Mouse (Mus musculus) kidney, embryonic 15.5 days (tissue): Measurements from ENCODE around the gene Fam98c. TPM values are rescaled to one million over a fixed set of nuclear protein-coding genes. Genes with fewer than 3 reads are reported as not detected.
"Not testable (repeated sequence)": the region's sequence is repeated elsewhere in the genome, so short reads cannot be mapped to it uniquely, and the experiment has no call there.

Experiments used
- ATAC-seq: fragments of 200-750 bp; cut with Nextera tagmentation; replicated peaks from 2 replicates; pipeline ENCODE4 v1.8.0; 2017; ENCODE audit warnings: moderate TSS enrichment; ENCODE audit not compliant: low FRiP score
- H3K27ac ChIP-seq: fragments of 300-500 bp; sonication (generic); 2 replicates; pipeline ENCODE4 v1.5.1; 2015; ENCODE audit warnings: mild to moderate bottlenecking, inconsistent platforms
- H3K27me3 ChIP-seq: fragments of 300-500 bp; sonication (generic); 2 replicates; pipeline ENCODE4 v1.6.1; 2015; ENCODE audit warnings: inconsistent platforms
- H3K36me3 ChIP-seq: fragments of 300-500 bp; sonication (generic); 2 replicates; pipeline ENCODE4 v1.6.1; 2015; ENCODE audit warnings: inconsistent platforms
- H3K4me1 ChIP-seq: fragments of 300-500 bp; sonication (generic); 2 replicates; pipeline ENCODE4 v1.6.1; 2015; ENCODE audit warnings: inconsistent platforms
- H3K4me2 ChIP-seq: fragments of 300-500 bp; sonication (generic); 2 replicates; pipeline ENCODE4 v1.6.1; 2015; ENCODE audit warnings: moderate library complexity, mild to moderate bottlenecking, inconsistent platforms
- H3K4me3 ChIP-seq: fragments of 300-500 bp; sonication (generic); replicated peaks from 2 replicates; pipeline ENCODE4 v1.5.1; 2015; ENCODE audit warnings: mild to moderate bottlenecking, inconsistent platforms
- H3K9ac ChIP-seq: fragments of 300-500 bp; sonication (generic); 2 replicates; pipeline ENCODE4 v1.6.1; 2015; ENCODE audit warnings: mild to moderate bottlenecking, inconsistent platforms
- H3K9me3 ChIP-seq: fragments of 300-500 bp; sonication (generic); replicated peaks from 2 replicates; pipeline ENCODE4 v1.6.1; 2016; ENCODE audit warnings: inconsistent platforms
- WGBS: fragments of 180-500 bp; shearing (Covaris S2); methylation state at CpG from one replicate; pipeline ENCODE4 v1.1.7; 2015; ENCODE audit warnings: mixed read lengths; 5-methylcytosine and 5-hydroxymethylcytosine counted together
- polyA plus RNA-seq: library from polyadenylated mRNA; unstranded; fragments of >200 nt; fragmentation: Nextera tagmentation; extraction: Ambion mirVana; gene quantifications from 2 replicates; pipeline ENCODE4 v1.2.1, GENCODE M21; 2015

The Fam98c gene
- 19.4 and 21.4 TPM in 2 replicates for polyA plus RNA-seq

- H3K4me3 ChIP-seq, result peak within 1 kb of the TSS; percentile 94
- H3K36me3 ChIP-seq, result peaks cover 11% of the 10 kb centered on the region
- 0 out of 2 replicates have a peak, but pooled peaks cover 4% of the 10 kb centered on the region for H3K9me3 ChIP-seq
- WGBS, result 3% methylated on average over 68 of the region's 68 CpGs
- H3K9ac ChIP-seq, result peak within 1 kb of the TSS; percentile 78
- peak; percentile 72 for ATAC-seq
- peaks cover 30% of the 10 kb centered on the region for H3K27me3 ChIP-seq
- peak within 1 kb of the TSS; percentile 94 for H3K27ac ChIP-seq
- peaks cover 15% of the 10 kb centered on the region for H3K4me1 ChIP-seq
- peak within 1 kb of the TSS; percentile 99 for H3K4me2 ChIP-seq
These were observed at the start of gene Fam98c for GRCm38 (mm10) chr7:29155838-29156782. TSS of gene Fam98c (minus strand) at chr7:29156234.

GRCm38 (mm10) chr7:29202577-29202976 lies 46.5 kb upstream of the Fam98c start:
- Histone ChIP-seq H3K4me1 (no peaks in the 10 kb centered on the region), H3K27me3 (no peaks in the 10 kb centered on the region), H3K9ac (no peak overlapping the region), H3K36me3 (no peaks in the 10 kb centered on the region), H3K4me2 (no peak overlapping the region), H3K27ac (no peak overlapping the region), H3K4me3 (no peak overlapping the region), H3K9me3 (no peaks in the 10 kb centered on the region)
- ATAC-seq, result no peak
- WGBS, result 86% methylated on average over 6 of the region's 6 CpGs

- not testable (repeated sequence) for H3K27me3 ChIP-seq, H3K27ac ChIP-seq, H3K4me1 ChIP-seq, H3K4me2 ChIP-seq, H3K4me3 ChIP-seq, H3K9me3 ChIP-seq, ATAC-seq, H3K9ac ChIP-seq, H3K36me3 ChIP-seq
- 96% methylated on average over 1 of the region's 1 CpGs for WGBS
These were observed 38.2 kb upstream of the Fam98c start for GRCm38 (mm10) chr7:29194230-29194629.

GRCm38 (mm10) chr7:29181323-29181722 lies 25.3 kb upstream of the Fam98c start:
- H3K27ac ChIP-seq, H3K4me3 ChIP-seq, H3K4me2 ChIP-seq, H3K9me3 ChIP-seq, H3K9ac ChIP-seq, ATAC-seq, H3K27me3 ChIP-seq: not testable (repeated sequence)
- Histone ChIP-seq H3K36me3 (peaks cover 14% of the 10 kb centered on the region), H3K4me1 (peaks cover 18% of the 10 kb centered on the region)
- 95% methylated on average over 4 of the region's 4 CpGs for WGBS

- Histone ChIP-seq H3K4me3 (peak overlapping the region; percentile 78), H3K9ac (no peak overlapping the region), H3K9me3 (no peaks in the 10 kb centered on the region), H3K4me1 (peaks cover 18% of the 10 kb centered on the region), H3K27ac (peak overlapping the region; percentile 41; the same call in 1 of the 2 replicates), H3K27me3 (no peaks in the 10 kb centered on the region), H3K36me3 (peaks cover 18% of the 10 kb centered on the region), H3K4me2 (peak overlapping the region; percentile 80)
- WGBS, result 44% methylated on average over 5 of the region's 5 CpGs
- ATAC-seq, result peak; percentile 20; the same call in 1 of the 2 replicates
These were observed 24.8 kb upstream of the Fam98c start for GRCm38 (mm10) chr7:29180854-29181236.

- peak; percentile 97 for ATAC-seq
- peaks cover 24% of the 10 kb centered on the region for H3K36me3 ChIP-seq
- H3K9me3 ChIP-seq, result no peaks in the 10 kb centered on the region
- peak within 1 kb of the TSS; percentile 78 for H3K4me3 ChIP-seq
- H3K27me3 ChIP-seq, result no peaks in the 10 kb centered on the region
- peak within 1 kb of the TSS; percentile 76 for H3K9ac ChIP-seq
- peak within 1 kb of the TSS; percentile 80 for H3K4me2 ChIP-seq
- under 1% methylated on average over 62 of the region's 62 CpGs for WGBS
- peaks cover 18% of the 10 kb centered on the region for H3K4me1 ChIP-seq
- peak within 1 kb of the TSS; percentile 70 for H3K27ac ChIP-seq
These were observed 24.2 kb upstream of the Fam98c start, which contains the start of gene Psmd8 for GRCm38 (mm10) chr7:29180077-29180853. TSS of gene Psmd8 (minus strand) at chr7:29180701.

GRCm38 (mm10) chr7:29179323-29179722 lies 23.3 kb upstream of the Fam98c start:
- Histone ChIP-seq H3K27ac (no peak overlapping the region), H3K4me1 (peaks cover 18% of the 10 kb centered on the region), H3K9ac (peak overlapping the region; percentile 76), H3K4me2 (peak overlapping the region; percentile 80), H3K9me3 (no peaks in the 10 kb centered on the region), H3K36me3 (peaks cover 34% of the 10 kb centered on the region), H3K4me3 (peak overlapping the region; percentile 78), H3K27me3 (peaks cover 7% of the 10 kb centered on the region)
- WGBS, result 38% methylated on average over 7 of the region's 7 CpGs
- ATAC-seq, result no peak

GRCm38 (mm10) chr7:29178106-29178505 lies 22.1 kb upstream of the Fam98c start:
- H3K36me3 ChIP-seq, result peaks cover 46% of the 10 kb centered on the region
- H3K4me3 ChIP-seq, result no peak overlapping the region
- H3K4me2 ChIP-seq, result no peak overlapping the region
- no peaks in the 10 kb centered on the region for H3K9me3 ChIP-seq
- ATAC-seq, result no peak
- H3K9ac ChIP-seq, result no peak overlapping the region
- no peak overlapping the region for H3K27ac ChIP-seq
- H3K27me3 ChIP-seq, result peaks cover 16% of the 10 kb centered on the region
- 96% methylated on average over 4 of the region's 4 CpGs for WGBS
- peaks cover 19% of the 10 kb centered on the region for H3K4me1 ChIP-seq

GRCm38 (mm10) chr7:29172390-29173016 lies 16.5 kb upstream of the Fam98c start:
- peaks cover 51% of the 10 kb centered on the region for H3K4me1 ChIP-seq
- peaks cover 43% of the 10 kb centered on the region for H3K27me3 ChIP-seq
- WGBS, result 49% methylated on average over 32 of the region's 32 CpGs
- no peaks in the 10 kb centered on the region for H3K9me3 ChIP-seq
- no peak overlapping the region for H3K27ac ChIP-seq
- H3K9ac ChIP-seq, result 0 out of 2 replicates have a peak overlapping the region, but pooled peaks have one; percentile 49
- H3K4me2 ChIP-seq, result peak overlapping the region; percentile 92; the same call in 1 of the 2 replicates
- peaks cover 48% of the 10 kb centered on the region for H3K36me3 ChIP-seq
- ATAC-seq, result no peak
- H3K4me3 ChIP-seq, result peak overlapping the region; percentile 76; the same call in 1 of the 2 replicates

GRCm38 (mm10) chr7:29171562-29172097 lies 15.6 kb upstream of the Fam98c start:
- no peak for ATAC-seq

More at GRCm38 (mm10) chr7:29171562-29172097, 15.6 kb upstream of the Fam98c start:
- H3K4me2 ChIP-seq, result peak overlapping the region; percentile 92
- WGBS, result 6% methylated on average over 34 of the region's 34 CpGs
- H3K9ac ChIP-seq, result peak overlapping the region; percentile 49
- peaks cover 51% of the 10 kb centered on the region for H3K4me1 ChIP-seq
- H3K27me3 ChIP-seq, result peaks cover 43% of the 10 kb centered on the region
- no peaks in the 10 kb centered on the region for H3K9me3 ChIP-seq
- no peak overlapping the region for H3K27ac ChIP-seq
- peak overlapping the region; percentile 76 for H3K4me3 ChIP-seq
- H3K36me3 ChIP-seq, result peaks cover 41% of the 10 kb centered on the region
